Mouse (Mus musculus): ENCODE data around the gene Cd83. TPM values are rescaled to one million over a fixed set of nuclear protein-coding genes. Genes with fewer than 3 reads are reported as not detected.

The Cd83 gene
- polyA plus RNA-seq (2015; fragmentation: Nextera tagmentation; extraction: Ambion mirVana), result 4.2 and 5.0 TPM in 2 replicates

- WGBS, result 7% methylated on average over 62 of the region's 73 CpGs
- H3K27ac ChIP-seq (ENCODE audit: low read depth, low read length), result peak within 1 kb of the TSS; percentile 42; the same call in 1 of the 2 replicates
Observed at GRCm38 (mm10) chr13:43784725-43785711, at the start of gene Cd83. Gene Cd83 (plus strand): TSS chr13:43784775.

GRCm38 (mm10) chr13:43739598-43740275 is 44.8 kb upstream of the Cd83 start:
- ATAC-seq, result no peak
- Histone ChIP-seq H3K4me1 (replicated peaks; ENCODE audit: control insufficient read depth, insufficient read depth, low read length) (no peaks in the 10 kb centered on the region), H3K9me3 (ENCODE audit: control insufficient read depth) (no peaks in the 10 kb centered on the region), H3K4me2 (replicated peaks; ENCODE audit: low read depth) (no peak overlapping the region), H3K36me3 (ENCODE audit: control insufficient read depth, insufficient read depth) (no peaks in the 10 kb centered on the region), H3K4me3 (ENCODE audit: low read depth, low read length) (no peak overlapping the region), H3K27ac (ENCODE audit: low read depth, low read length) (no peak overlapping the region), H3K27me3 (replicated peaks; ENCODE audit: control insufficient read depth, insufficient read depth, low read length) (no peaks in the 10 kb centered on the region), H3K9ac (ENCODE audit: low read depth, low read length) (no peak overlapping the region)
- 35% methylated on average over 15 of the region's 15 CpGs for WGBS
- TF ChIP-seq CTCF (IDR thresholded peaks at IDR 0.05; ENCODE audit: low read depth), result peak; percentile 97

More at GRCm38 (mm10) chr13:43784725-43785711, at the start of gene Cd83:
- H3K4me3 ChIP-seq (ENCODE audit: low read depth, low read length), result peak within 1 kb of the TSS; percentile 55
- H3K27me3 ChIP-seq (replicated peaks; ENCODE audit: control insufficient read depth, insufficient read depth, low read length), result no peaks in the 10 kb centered on the region
- no peaks in the 10 kb centered on the region; the same call in 1 of the 2 replicates for H3K4me1 ChIP-seq (replicated peaks; ENCODE audit: control insufficient read depth, insufficient read depth, low read length)
- TF ChIP-seq CTCF (IDR thresholded peaks at IDR 0.05; ENCODE audit: low read depth), result no peak
- H3K9ac ChIP-seq (ENCODE audit: low read depth, low read length), result peak within 1 kb of the TSS; percentile 51
- H3K9me3 ChIP-seq (ENCODE audit: control insufficient read depth), result no peaks in the 10 kb centered on the region
- peak within 1 kb of the TSS; percentile 90 for H3K4me2 ChIP-seq (replicated peaks; ENCODE audit: low read depth)
- no peaks in the 10 kb centered on the region for H3K36me3 ChIP-seq (ENCODE audit: control insufficient read depth, insufficient read depth)
- peak; percentile 70 for ATAC-seq

GRCm38 (mm10) chr13:43740276-43740608 is 44.3 kb upstream of the Cd83 start:
- H3K9me3 ChIP-seq (ENCODE audit: control insufficient read depth), result no peaks in the 10 kb centered on the region
- no peak for TF ChIP-seq CTCF (IDR thresholded peaks at IDR 0.05; ENCODE audit: low read depth)
- H3K36me3 ChIP-seq (ENCODE audit: control insufficient read depth, insufficient read depth), result no peaks in the 10 kb centered on the region
- no peaks in the 10 kb centered on the region for H3K4me1 ChIP-seq (replicated peaks; ENCODE audit: control insufficient read depth, insufficient read depth, low read length)
- 85% methylated on average over 7 of the region's 7 CpGs for WGBS
- H3K27ac ChIP-seq (ENCODE audit: low read depth, low read length), result no peak overlapping the region
- H3K4me2 ChIP-seq (replicated peaks; ENCODE audit: low read depth), result no peak overlapping the region
- no peak overlapping the region for H3K4me3 ChIP-seq (ENCODE audit: low read depth, low read length)
- no peaks in the 10 kb centered on the region for H3K27me3 ChIP-seq (replicated peaks; ENCODE audit: control insufficient read depth, insufficient read depth, low read length)
- no peak for ATAC-seq
- H3K9ac ChIP-seq (ENCODE audit: low read depth, low read length), result no peak overlapping the region

- Histone ChIP-seq H3K27me3 (replicated peaks; ENCODE audit: control insufficient read depth, insufficient read depth, low read length) (no peaks in the 10 kb centered on the region), H3K36me3 (ENCODE audit: control insufficient read depth, insufficient read depth) (no peaks in the 10 kb centered on the region), H3K4me2 (replicated peaks; ENCODE audit: low read depth) (no peak overlapping the region), H3K4me1 (replicated peaks; ENCODE audit: control insufficient read depth, insufficient read depth, low read length) (no peaks in the 10 kb centered on the region), H3K27ac (ENCODE audit: low read depth, low read length) (no peak overlapping the region), H3K4me3 (ENCODE audit: low read depth, low read length) (no peak overlapping the region), H3K9me3 (ENCODE audit: control insufficient read depth) (no peaks in the 10 kb centered on the region), H3K9ac (ENCODE audit: low read depth, low read length) (no peak overlapping the region)
- peak; percentile 35 for TF ChIP-seq CTCF (IDR thresholded peaks at IDR 0.05; ENCODE audit: low read depth)
- ATAC-seq, result no peak
- WGBS, result 54% methylated on average over 3 of the region's 3 CpGs
Observed at GRCm38 (mm10) chr13:43742677-43743076, 41.9 kb upstream of the Cd83 start.

GRCm38 (mm10) chr13:43744259-43744658 is 40.3 kb upstream of the Cd83 start:
- TF ChIP-seq CTCF (IDR thresholded peaks at IDR 0.05; ENCODE audit: low read depth), result no peak
- 84% methylated on average over 7 of the region's 7 CpGs for WGBS
- Histone ChIP-seq H3K27ac (ENCODE audit: low read depth, low read length) (no peak overlapping the region), H3K9me3 (ENCODE audit: control insufficient read depth) (no peaks in the 10 kb centered on the region), H3K36me3 (ENCODE audit: control insufficient read depth, insufficient read depth) (no peaks in the 10 kb centered on the region), H3K4me3 (ENCODE audit: low read depth, low read length) (no peak overlapping the region), H3K4me1 (replicated peaks; ENCODE audit: control insufficient read depth, insufficient read depth, low read length) (no peaks in the 10 kb centered on the region), H3K27me3 (replicated peaks; ENCODE audit: control insufficient read depth, insufficient read depth, low read length) (no peaks in the 10 kb centered on the region), H3K9ac (ENCODE audit: low read depth, low read length) (no peak overlapping the region), H3K4me2 (replicated peaks; ENCODE audit: low read depth) (no peak overlapping the region)
- no peak for ATAC-seq

GRCm38 (mm10) chr13:43750301-43750700 is 34.3 kb upstream of the Cd83 start:
- H3K27me3 ChIP-seq (replicated peaks; ENCODE audit: control insufficient read depth, insufficient read depth, low read length), result no peaks in the 10 kb centered on the region
- H3K9ac ChIP-seq (ENCODE audit: low read depth, low read length), result no peak overlapping the region
- H3K27ac ChIP-seq (ENCODE audit: low read depth, low read length), result no peak overlapping the region
- H3K4me3 ChIP-seq (ENCODE audit: low read depth, low read length), result no peak overlapping the region
- H3K4me2 ChIP-seq (replicated peaks; ENCODE audit: low read depth), result no peak overlapping the region
- peak; percentile 67 for TF ChIP-seq CTCF (IDR thresholded peaks at IDR 0.05; ENCODE audit: low read depth)
- H3K4me1 ChIP-seq (replicated peaks; ENCODE audit: control insufficient read depth, insufficient read depth, low read length), result no peaks in the 10 kb centered on the region
- WGBS, result 77% methylated on average over 3 of the region's 3 CpGs
- no peaks in the 10 kb centered on the region for H3K36me3 ChIP-seq (ENCODE audit: control insufficient read depth, insufficient read depth)
- no peaks in the 10 kb centered on the region for H3K9me3 ChIP-seq (ENCODE audit: control insufficient read depth)
- ATAC-seq, result no peak

All from intestine, postnatal 0 days (tissue).